8 mouse cellular contexts compared by ENCODE assay signal in genomic region chr11:61930098-61930517, GRCm38 (mm10). TPM values are rescaled to one million over a fixed set of nuclear protein-coding genes. Genes with fewer than 3 reads are reported as not detected.
DNase-seq lines count a peak whose midpoint lies in the region; ATAC-seq lines count a peak whose summit lies in the region.

Gene Akap10 (minus strand): TSS chr11:61930252.

- H3K27me3 ChIP-seq in heart, embryonic 14.5 days (ENCODE audit: control insufficient read depth, insufficient read depth, low read length), result no peaks in the 10 kb centered on the region
- H3K27me3 ChIP-seq in liver, embryonic 13.5 days, result no peaks in the 10 kb centered on the region
- H3K27me3 ChIP-seq in stomach, embryonic 16.5 days (ENCODE audit: control insufficient read depth, insufficient read depth, low read length), result no peaks in the 10 kb centered on the region

- 0 out of 2 replicates have a peak, but pooled peaks cover 3% of the 10 kb centered on the region for H3K36me3 ChIP-seq in heart, embryonic 14.5 days (ENCODE audit: control insufficient read depth, insufficient read depth, low read length)
- peaks cover 8% of the 10 kb centered on the region; the same call in 1 of the 2 replicates for H3K36me3 ChIP-seq in liver, embryonic 13.5 days
- H3K36me3 ChIP-seq in stomach, embryonic 16.5 days (ENCODE audit: control insufficient read depth, insufficient read depth, low read length), result no peaks in the 10 kb centered on the region

- H3K4me2 ChIP-seq in heart, embryonic 14.5 days (ENCODE audit: low read length), result peak within 1 kb of the TSS; percentile 87
- peak within 1 kb of the TSS; percentile 79 for H3K4me2 ChIP-seq in liver, embryonic 13.5 days
- peak within 1 kb of the TSS; percentile 75 for H3K4me2 ChIP-seq in stomach, embryonic 16.5 days (ENCODE audit: low read depth, low read length)

- peak within 1 kb of the TSS; percentile 99 for H3K27ac ChIP-seq in heart, embryonic 14.5 days (replicated peaks in 1 of 2; ENCODE audit: control insufficient read depth in 1 of 2, insufficient read depth in 1 of 2, low read depth in 2 of 2, low read length in 2 of 2)
- H3K27ac ChIP-seq in liver, embryonic 13.5 days, result peak within 1 kb of the TSS; percentile 93
- peak within 1 kb of the TSS; percentile 98 for H3K27ac ChIP-seq in stomach, embryonic 16.5 days (ENCODE audit: low read length)

- peak; percentile 92 for ATAC-seq in CD4-positive, CD25-positive, alpha-beta regulatory T cell, adult 4 months
- peak; percentile 96 for ATAC-seq in heart, embryonic 14.5 days (ENCODE audit: insufficient number of reproducible peaks, insufficient read depth, low FRiP score, low read depth)
- ATAC-seq in liver, embryonic 13.5 days (ENCODE audit: low read depth), result peak; percentile 95
- ATAC-seq in stomach, embryonic 16.5 days (ENCODE audit: insufficient read depth, low FRiP score), result peak; percentile 98

- under 1% methylated on average over 42 of the region's 43 CpGs for WGBS in heart, embryonic 14.5 days
- WGBS in liver, embryonic 13.5 days (ENCODE audit: insufficient replicate concordance), result under 1% methylated on average over 43 of the region's 43 CpGs
- under 1% methylated on average over 43 of the region's 43 CpGs for WGBS in stomach, embryonic 16.5 days

- peak within 1 kb of the TSS; percentile 97 to 98 for H3K4me3 ChIP-seq in heart, embryonic 14.5 days (ENCODE audit: control insufficient read depth in 1 of 2, insufficient read depth in 1 of 2, low read depth in 1 of 2, low read length in 2 of 2)
- peak within 1 kb of the TSS; percentile 98 for H3K4me3 ChIP-seq in liver, embryonic 13.5 days (replicated peaks)
- peak within 1 kb of the TSS; percentile 94 for H3K4me3 ChIP-seq in stomach, embryonic 16.5 days (replicated peaks; ENCODE audit: low read length)

- DNase-seq in c-Kit-negative CD71-positive TER-119-positive erythroid progenitor cells, embryonic 14.5 days (ENCODE audit: low read depth, low spot score), result peak; percentile 88
- peak; percentile 83 for DNase-seq in fibroblast of lung, adult 2 months (ENCODE audit: low read depth)
- DNase-seq in kidney, postnatal 14 days, result peak; percentile 97
- peak; percentile 89 for DNase-seq in liver, embryonic 13.5 days
- peak; percentile 93 for DNase-seq in neural tube, embryonic 10.5 days (ENCODE audit: extremely low spot score, low spot score)

- peak within 1 kb of the TSS; percentile 96 for H3K9ac ChIP-seq in heart, embryonic 14.5 days (ENCODE audit: low read length)
- peak within 1 kb of the TSS; percentile 97 for H3K9ac ChIP-seq in liver, embryonic 13.5 days
- H3K9ac ChIP-seq in stomach, embryonic 16.5 days (ENCODE audit: low read length), result peak within 1 kb of the TSS; percentile 96

- H3K9me3 ChIP-seq in heart, embryonic 14.5 days (ENCODE audit: control insufficient read depth, low read length), result no peaks in the 10 kb centered on the region
- no peaks in the 10 kb centered on the region for H3K9me3 ChIP-seq in liver, embryonic 13.5 days (replicated peaks)
- H3K9me3 ChIP-seq in stomach, embryonic 16.5 days (replicated peaks; ENCODE audit: control insufficient read depth, low read length), result no peaks in the 10 kb centered on the region

- peaks cover 4 to 21% of the 10 kb centered on the region in 2 experiments for H3K4me1 ChIP-seq in heart, embryonic 14.5 days (ENCODE audit: control insufficient read depth in 2 of 2, insufficient read depth in 2 of 2, low read length in 2 of 2)
- peaks cover 30% of the 10 kb centered on the region for H3K4me1 ChIP-seq in liver, embryonic 13.5 days (replicated peaks)
- H3K4me1 ChIP-seq in stomach, embryonic 16.5 days (ENCODE audit: control insufficient read depth, insufficient read depth, low read length), result peaks cover 17% of the 10 kb centered on the region

RNA-seq across cellular contexts. Expression of gene Akap10, which starts in this region (rescaled TPM):
- polyA plus RNA-seq in CD4-positive, CD25-positive, alpha-beta regulatory T cell, adult 4 months (2017; shearing (Covaris generic)), result 10 to 100 TPM; 27.8 to 30.4 TPM
- polyA plus RNA-seq in heart, embryonic 14.5 days (2014; fragmentation: Nextera tagmentation; extraction: Ambion mirVana), result 18.5 and 18.7 TPM in 2 replicates
- polyA plus RNA-seq in liver, embryonic 13.5 days (2015; fragmentation: Nextera tagmentation; extraction: Ambion mirVana), result 8.1 and 9.4 TPM in 2 replicates
- polyA plus RNA-seq in stomach, embryonic 16.5 days (2015; fragmentation: Nextera tagmentation; extraction: Ambion mirVana), result 12.2 and 14.1 TPM in 2 replicates

Comparison
In these comparisons a context has a peak if more than half of its experiments do, and no peak if none do; other contexts are left out.
1. Peak in every context shown above with its lines: DNase-seq, ATAC-seq, H3K4me3 ChIP-seq and H3K27ac ChIP-seq.